ENCODE assay signal across 8 mouse cellular contexts in the genomic region with DNA sequence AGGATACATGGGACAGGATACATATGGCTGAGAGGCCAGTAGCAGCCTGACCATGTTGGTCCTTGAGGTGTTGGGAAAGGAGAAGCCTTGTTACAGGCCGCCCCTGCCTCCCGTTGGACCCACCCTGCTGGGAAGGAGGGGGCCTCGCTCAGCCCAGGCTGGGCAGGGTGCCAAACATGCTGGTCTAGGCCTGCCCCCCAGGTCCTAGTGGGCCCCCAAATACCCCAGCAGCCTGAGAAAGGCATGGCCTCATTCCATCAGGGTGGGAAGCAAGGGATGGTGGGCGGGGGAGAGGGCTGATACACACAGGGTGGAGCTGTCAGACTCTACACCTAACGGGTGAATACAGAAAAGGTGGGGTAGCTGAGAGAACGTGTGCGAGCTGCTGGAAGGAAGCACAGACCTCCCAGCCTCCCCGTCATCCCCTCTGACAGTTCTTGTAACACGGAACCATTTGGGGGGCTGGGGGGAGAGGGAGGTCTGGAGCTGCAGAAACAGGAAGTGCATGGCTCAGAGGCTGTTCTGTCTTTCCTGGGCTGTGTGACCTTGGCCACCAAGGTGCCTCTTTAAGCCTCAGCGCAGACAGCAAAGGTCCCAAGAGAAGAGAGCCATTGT. TPM values are rescaled to one million over a fixed set of nuclear protein-coding genes. Genes with fewer than 3 reads are reported as not detected.
DNase-seq lines count a peak whose midpoint lies in the region; ATAC-seq lines count a peak whose summit lies in the region.

No protein-coding gene starts in this region.

- ATAC-seq in forebrain, embryonic 13.5 days: peak; percentile 14; the same call in 1 of the 2 replicates
- peak; percentile 4; the same call in 1 of the 2 replicates for ATAC-seq in intestine, embryonic 15.5 days
- ATAC-seq in lung, embryonic 15.5 days (ENCODE audit: borderline replicate concordance, extremely low read depth, low FRiP score, low TSS enrichment): 0 out of 2 replicates have a peak, but pooled peaks have one; percentile 6
- no peak for ATAC-seq in frontal cortex, adult (ENCODE audit: low TSS enrichment)

- 32% methylated on average over 10 of the region's 10 CpGs for WGBS in forebrain, embryonic 13.5 days
- WGBS in intestine, embryonic 15.5 days: 25% methylated on average over 10 of the region's 10 CpGs
- WGBS in lung, embryonic 15.5 days: 16% methylated on average over 10 of the region's 10 CpGs

- no peaks in the 10 kb centered on the region for H3K9me3 ChIP-seq in forebrain, embryonic 13.5 days (replicated peaks)
- no peaks in the 10 kb centered on the region for H3K9me3 ChIP-seq in intestine, embryonic 15.5 days
- no peaks in the 10 kb centered on the region for H3K9me3 ChIP-seq in lung, embryonic 15.5 days

- 0 out of 2 replicates have a peak overlapping the region, but pooled peaks have one; percentile 1 for H3K4me3 ChIP-seq in forebrain, embryonic 13.5 days
- no peak overlapping the region for H3K4me3 ChIP-seq in intestine, embryonic 15.5 days (replicated peaks)
- H3K4me3 ChIP-seq in lung, embryonic 15.5 days: peak overlapping the region; percentile 83; the same call in 1 of the 2 replicates

- no peaks in the 10 kb centered on the region for H3K27me3 ChIP-seq in forebrain, embryonic 13.5 days
- H3K27me3 ChIP-seq in intestine, embryonic 15.5 days (replicated peaks): no peaks in the 10 kb centered on the region
- no peaks in the 10 kb centered on the region for H3K27me3 ChIP-seq in lung, embryonic 15.5 days

- H3K36me3 ChIP-seq in forebrain, embryonic 13.5 days (ENCODE audit: poor library complexity, severe bottlenecking): peaks cover 37% of the 10 kb centered on the region
- H3K36me3 ChIP-seq in intestine, embryonic 15.5 days: peaks cover 22% of the 10 kb centered on the region
- peaks cover 42% of the 10 kb centered on the region for H3K36me3 ChIP-seq in lung, embryonic 15.5 days

- peak overlapping the region; percentile 45; the same call in 1 of the 2 replicates for H3K9ac ChIP-seq in forebrain, embryonic 13.5 days
- H3K9ac ChIP-seq in intestine, embryonic 15.5 days: peak overlapping the region; percentile 20; the same call in 1 of the 2 replicates
- no peak overlapping the region; the same call in 1 of the 2 replicates for H3K9ac ChIP-seq in lung, embryonic 15.5 days

- peak overlapping the region; percentile 82 for H3K27ac ChIP-seq in forebrain, embryonic 13.5 days
- H3K27ac ChIP-seq in intestine, embryonic 15.5 days: peak overlapping the region; percentile 67
- peak overlapping the region; percentile 85 for H3K27ac ChIP-seq in lung, embryonic 15.5 days

- DNase-seq in kidney, adult 18-20 months: peak; percentile 44
- no peak for DNase-seq in kidney, adult 9 months
- DNase-seq in thymus, postnatal 25 days: no peak
- DNase-seq in MN1 (ENCODE audit: low spot score): no peak

- H3K4me1 ChIP-seq in forebrain, embryonic 13.5 days: peaks cover 69% of the 10 kb centered on the region
- peaks cover 55% of the 10 kb centered on the region for H3K4me1 ChIP-seq in intestine, embryonic 15.5 days (replicated peaks)
- H3K4me1 ChIP-seq in lung, embryonic 15.5 days: peaks cover 58% of the 10 kb centered on the region

- H3K4me2 ChIP-seq in forebrain, embryonic 13.5 days: peak overlapping the region; percentile 95
- H3K4me2 ChIP-seq in intestine, embryonic 15.5 days (replicated peaks): peak overlapping the region; percentile 86
- H3K4me2 ChIP-seq in lung, embryonic 15.5 days: peak overlapping the region; percentile 92

RNA-seq across cellular contexts. Expression of a gene that starts 4.6 kb away (rescaled TPM):
- 10.7 and 13.3 TPM in 2 replicates for polyA plus RNA-seq in forebrain, embryonic 13.5 days (2015; fragmentation: Nextera tagmentation; extraction: Ambion mirVana)
- polyA plus RNA-seq in intestine, embryonic 15.5 days (2015; fragmentation: Nextera tagmentation; extraction: Ambion mirVana): 12.0 and 12.1 TPM in 2 replicates
- polyA plus RNA-seq in lung, embryonic 15.5 days (2015; fragmentation: Nextera tagmentation; extraction: Ambion mirVana): 19.0 and 19.6 TPM in 2 replicates

RNA-seq across cellular contexts. Expression of a gene that starts 5.7 kb away (rescaled TPM):
- polyA plus RNA-seq in forebrain, embryonic 13.5 days (2015; fragmentation: Nextera tagmentation; extraction: Ambion mirVana): 23.2 and 23.9 TPM in 2 replicates
- polyA plus RNA-seq in intestine, embryonic 15.5 days (2015; fragmentation: Nextera tagmentation; extraction: Ambion mirVana): 31.3 and 34.9 TPM in 2 replicates
- polyA plus RNA-seq in lung, embryonic 15.5 days (2015; fragmentation: Nextera tagmentation; extraction: Ambion mirVana): 37.3 and 43.0 TPM in 2 replicates

RNA-seq across cellular contexts. Expression of a gene that starts 15.0 kb away (rescaled TPM):
- 0.68 and 1.2 TPM in 2 replicates for polyA plus RNA-seq in forebrain, embryonic 13.5 days (2015; fragmentation: Nextera tagmentation; extraction: Ambion mirVana)
- 77.2 and 80.6 TPM in 2 replicates for polyA plus RNA-seq in intestine, embryonic 15.5 days (2015; fragmentation: Nextera tagmentation; extraction: Ambion mirVana)
- polyA plus RNA-seq in lung, embryonic 15.5 days (2015; fragmentation: Nextera tagmentation; extraction: Ambion mirVana): 35.1 and 40.1 TPM in 2 replicates

RNA-seq across cellular contexts. Expression of a gene that starts 43.6 kb away (rescaled TPM):
- 28.0 and 29.5 TPM in 2 replicates for polyA plus RNA-seq in forebrain, embryonic 13.5 days (2015; fragmentation: Nextera tagmentation; extraction: Ambion mirVana)
- polyA plus RNA-seq in intestine, embryonic 15.5 days (2015; fragmentation: Nextera tagmentation; extraction: Ambion mirVana): 18.6 and 20.8 TPM in 2 replicates
- polyA plus RNA-seq in lung, embryonic 15.5 days (2015; fragmentation: Nextera tagmentation; extraction: Ambion mirVana): 23.1 and 24.6 TPM in 2 replicates

RNA-seq across cellular contexts. Expression of a gene that starts 49.4 kb away (rescaled TPM):
- polyA plus RNA-seq in forebrain, embryonic 13.5 days (2015; fragmentation: Nextera tagmentation; extraction: Ambion mirVana): 0.21 TPM in 1 of 2 replicates, not detected in the other
- polyA plus RNA-seq in intestine, embryonic 15.5 days (2015; fragmentation: Nextera tagmentation; extraction: Ambion mirVana): 95.2 and 111 TPM in 2 replicates
- polyA plus RNA-seq in lung, embryonic 15.5 days (2015; fragmentation: Nextera tagmentation; extraction: Ambion mirVana): 0.25 and 0.49 TPM in 2 replicates

Comparison
In these comparisons a context has a peak if more than half of its experiments do, and no peak if none do; other contexts are left out.
1. RNA of a gene that starts 15.0 kb away (polyA plus RNA-seq): 77.2 to 80.6 TPM in intestine, embryonic 15.5 days and 35.1 to 40.1 TPM in lung, embryonic 15.5 days; 0.68 to 1.2 TPM in forebrain, embryonic 13.5 days; every median in the first group is over 10 times any median in the second.
2. Peak in every context shown above with its lines, with median percentiles within 50 percentile points of each other: H3K27ac ChIP-seq and H3K4me2 ChIP-seq.